Mouse (Mus musculus) gastrocnemius, postnatal 14 days (tissue): Measurements from ENCODE around the gene Zfp991. TPM values are rescaled to one million over a fixed set of nuclear protein-coding genes. Genes with fewer than 3 reads are reported as not detected.

Source experiments
- total RNA-seq, 2 experiments: library from RNA; stranded (reverse); gene quantifications; 2 replicates each; pipeline ENCODE4 v1.2.3; 2021

Gene Zfp991
- total RNA-seq, 2 experiments from 2014 or later: 2.7 to 3.1 TPM

Other genes starting within 250 kb of the Zfp991 start
- gene Gm21411, start 222.4 kb upstream of the Zfp991 start, total RNA-seq: not detected
- not detected for gene Zfp989, start 160.1 kb upstream of the Zfp991 start, total RNA-seq
- under 1 TPM in 1 of 2 experiments, not detected in 1; 0.18 TPM for gene Rex2, start 110.2 kb upstream of the Zfp991 start, total RNA-seq
- not detected for gene Zfp988, start 173.6 kb downstream of the Zfp991 start, total RNA-seq
- gene Zfp978, start 229.3 kb downstream of the Zfp991 start, total RNA-seq: not detected